Mouse (Mus musculus) MEL (cell line): ENCODE results near the gene Ier3. TPM values are rescaled to one million over a fixed set of nuclear protein-coding genes. Genes with fewer than 3 reads are reported as not detected.

Experiments
- DNase-seq: peaks from one replicate; pipeline ENCODE4 v3.0.0; 2011; ENCODE audit warnings: low read depth, low spot score
- H3K27ac ChIP-seq: 2 replicates; pipeline ENCODE4 v1.5.1; 2012; ENCODE audit warnings: low read depth, mild to moderate bottlenecking, control low read depth, low read length, moderate library complexity; ENCODE audit not compliant: control insufficient read depth
- H3K27me3 ChIP-seq, 2 experiments: fragments of 150-350 bp in 1 of 2; sonication (generic) in 1 of 2; 2 replicates each; pipeline ENCODE4 v1.6.1; 2012; ENCODE audit warnings: low read length in 2 of 2, mild to moderate bottlenecking in 2 of 2, improper control_type of control experiment in 1 of 2, moderate library complexity in 1 of 2; ENCODE audit not compliant: insufficient read depth in 2 of 2, control insufficient read depth in 1 of 2
- H3K36me3 ChIP-seq, 2 experiments: 2 replicates each; pipeline ENCODE4 v1.6.1; 2012 to 2014; ENCODE audit warnings: low read length in 2 of 2, improper control_type of control experiment in 1 of 2, inconsistent platforms in 1 of 2, mild to moderate bottlenecking in 1 of 2; ENCODE audit not compliant: insufficient read depth in 2 of 2, control insufficient read depth in 1 of 2
- H3K4me1 ChIP-seq, 2 experiments: fragments of 150-350 bp in 1 of 2; sonication (generic) in 1 of 2; 2 replicates each; pipeline ENCODE4 v1.6.1; 2012; ENCODE audit warnings: low read length in 2 of 2, improper control_type of control experiment in 1 of 2, mild to moderate bottlenecking in 1 of 2; ENCODE audit not compliant: insufficient read depth in 2 of 2, control insufficient read depth in 1 of 2
- H3K4me3 ChIP-seq, 2 experiments: fragments of 150-350 bp in 1 of 2; sonication (generic) in 1 of 2; 2 replicates each; pipeline ENCODE4 v1.5.1; 2012; ENCODE audit warnings: low read depth in 2 of 2, low read length in 2 of 2, mild to moderate bottlenecking in 2 of 2, moderate library complexity in 2 of 2, control low read depth in 1 of 2, improper control_type of control experiment in 1 of 2; ENCODE audit not compliant: control insufficient read depth in 1 of 2, insufficient read depth in 1 of 2
- H3K79me2 ChIP-seq: 2 replicates; pipeline ENCODE4 v1.6.1; 2012; ENCODE audit warnings: mild to moderate bottlenecking, low read length, moderate library complexity; ENCODE audit not compliant: control insufficient read depth, poor library complexity, insufficient read depth
- H3K9ac ChIP-seq: 2 replicates; pipeline ENCODE4 v1.6.1; 2012; ENCODE audit warnings: low read depth, mild to moderate bottlenecking, control low read depth, low read length, moderate library complexity; ENCODE audit not compliant: control insufficient read depth, poor library complexity, severe bottlenecking
- H3K9me3 ChIP-seq: fragments of 150-350 bp; sonication (generic); replicated peaks from 2 replicates; pipeline ENCODE4 v1.6.1; 2012; ENCODE audit warnings: mild to moderate bottlenecking, low read length, improper control_type of control experiment, moderate library complexity; ENCODE audit not compliant: insufficient read depth
- BHLHE40 ChIP-seq: IDR thresholded peaks from 2 replicates; pipeline ENCODE4 v1.6.1; 2012; ENCODE audit warnings: low read depth, mild to moderate bottlenecking, inconsistent platforms, low read length, improper control_type of control experiment, borderline replicate concordance
- CHD1 ChIP-seq: IDR thresholded peaks from 2 replicates; pipeline ENCODE4 v1.6.1; 2012; ENCODE audit warnings: low read depth, mild to moderate bottlenecking, inconsistent platforms, low read length, improper control_type of control experiment
- CTCF ChIP-seq, 3 experiments: IDR thresholded peaks in 2 of 3; conservative IDR thresholded peaks in 1 of 3; 2 replicates each; pipeline ENCODE4 v1.5.1; 2011 to 2012; ENCODE audit warnings: low read length in 3 of 3, low read depth in 2 of 3, mild to moderate bottlenecking in 2 of 3, improper control_type of control experiment in 1 of 3, inconsistent platforms in 1 of 3, mixed read lengths in 1 of 3, moderate library complexity in 1 of 3; ENCODE audit not compliant: control insufficient read depth in 1 of 3, insufficient read depth in 1 of 3, poor library complexity in 1 of 3, severe bottlenecking in 1 of 3
- E2F4 ChIP-seq: IDR thresholded peaks from 2 replicates; pipeline ENCODE4 v1.6.1; 2011; ENCODE audit warnings: low read depth, low read length, improper control_type of control experiment, borderline replicate concordance
- ELF1 ChIP-seq: IDR thresholded peaks from 2 replicates; pipeline ENCODE4 v1.6.1; 2014; ENCODE audit warnings: low read depth, mild to moderate bottlenecking, inconsistent platforms, low read length, improper control_type of control experiment, moderate library complexity
- EP300 ChIP-seq, 2 experiments: IDR thresholded peaks; 2 replicates each; pipeline ENCODE4 v1.6.1; 2011; ENCODE audit warnings: improper control_type of control experiment in 2 of 2, low read length in 2 of 2, low read depth in 1 of 2, mild to moderate bottlenecking in 1 of 2
- ETS1 ChIP-seq: IDR thresholded peaks from 2 replicates; pipeline ENCODE4 v1.6.1; 2012; ENCODE audit warnings: low read depth, mild to moderate bottlenecking, inconsistent platforms, low read length, improper control_type of control experiment, moderate library complexity
- GABPA ChIP-seq: IDR thresholded peaks from 2 replicates; pipeline ENCODE4 v1.6.1; 2012; ENCODE audit warnings: low read depth, mild to moderate bottlenecking, inconsistent platforms, low read length, improper control_type of control experiment, moderate library complexity
- HCFC1 ChIP-seq: IDR thresholded peaks from 2 replicates; pipeline ENCODE4 v1.6.1; 2012; ENCODE audit warnings: low read depth, mild to moderate bottlenecking, inconsistent platforms, low read length, improper control_type of control experiment, moderate library complexity
- JUND ChIP-seq: IDR thresholded peaks from 2 replicates; pipeline ENCODE4 v1.6.1; 2011; ENCODE audit warnings: low read depth, mild to moderate bottlenecking, improper control_type of control experiment, low read length
- MAFK ChIP-seq: IDR thresholded peaks from 2 replicates; pipeline ENCODE4 v1.6.1; 2011; ENCODE audit warnings: low read depth, mild to moderate bottlenecking, low read length, improper control_type of control experiment, borderline replicate concordance
- MAX ChIP-seq: IDR thresholded peaks from 2 replicates; pipeline ENCODE4 v1.6.1; 2011; ENCODE audit warnings: low read length, improper control_type of control experiment
- MAZ ChIP-seq: IDR thresholded peaks from 2 replicates; pipeline ENCODE4 v1.6.1; 2012; ENCODE audit warnings: low read depth, mild to moderate bottlenecking, inconsistent platforms, low read length, improper control_type of control experiment
- MXI1 ChIP-seq: IDR thresholded peaks from 2 replicates; pipeline ENCODE4 v1.6.1; 2011; ENCODE audit warnings: mild to moderate bottlenecking, low read depth, low read length, improper control_type of control experiment
- MYB ChIP-seq: IDR thresholded peaks from 2 replicates; pipeline ENCODE4 v1.6.1; 2011; ENCODE audit warnings: mild to moderate bottlenecking, low read depth, low read length, improper control_type of control experiment
- MYC ChIP-seq: IDR thresholded peaks from 2 replicates; pipeline ENCODE4 v1.6.1; 2011; ENCODE audit warnings: low read depth, mild to moderate bottlenecking, low read length, improper control_type of control experiment, moderate library complexity
- NELFE ChIP-seq: IDR thresholded peaks from 2 replicates; pipeline ENCODE4 v1.6.1; 2011; ENCODE audit warnings: low read depth, low read length, improper control_type of control experiment
- POLR2A ChIP-seq, 2 experiments: IDR thresholded peaks; 2 replicates each; pipeline ENCODE4 v1.6.1; 2011 to 2012; ENCODE audit warnings: low read length in 2 of 2, mild to moderate bottlenecking in 2 of 2, control low read depth in 1 of 2, improper control_type of control experiment in 1 of 2, low read depth in 1 of 2, moderate library complexity in 1 of 2; ENCODE audit not compliant: control insufficient read depth in 1 of 2, insufficient read depth in 1 of 2, poor library complexity in 1 of 2
- POLR2AphosphoS2 ChIP-seq: IDR thresholded peaks from 2 replicates; pipeline ENCODE4 v1.6.1; 2011; ENCODE audit warnings: low read length, improper control_type of control experiment
- POLR2AphosphoS5 ChIP-seq: IDR thresholded peaks from 2 replicates; pipeline ENCODE4 v1.6.1; 2012; ENCODE audit warnings: low read depth, borderline replicate concordance, mild to moderate bottlenecking, inconsistent platforms, low read length, moderate library complexity, mixed read lengths
- RAD21 ChIP-seq: IDR thresholded peaks from 2 replicates; pipeline ENCODE4 v1.6.1; 2011; ENCODE audit warnings: mild to moderate bottlenecking, low read depth, low read length, improper control_type of control experiment
- RCOR1 ChIP-seq: IDR thresholded peaks from 2 replicates; pipeline ENCODE4 v1.6.1; 2012; ENCODE audit warnings: low read depth, mild to moderate bottlenecking, inconsistent platforms, low read length, improper control_type of control experiment
- SIN3A ChIP-seq: IDR thresholded peaks from 2 replicates; pipeline ENCODE4 v1.6.1; 2012; ENCODE audit warnings: low read length, improper control_type of control experiment, inconsistent platforms
- SMC3 ChIP-seq: IDR thresholded peaks from 2 replicates; pipeline ENCODE4 v1.6.1; 2011; ENCODE audit warnings: low read depth, low read length, improper control_type of control experiment
- TAL1 ChIP-seq: IDR thresholded peaks from 2 replicates; pipeline ENCODE4 v1.6.1; 2012; ENCODE audit warnings: mild to moderate bottlenecking, inconsistent platforms, low read length, moderate library complexity, mixed read lengths
- TBP ChIP-seq: IDR thresholded peaks from 2 replicates; pipeline ENCODE4 v1.8.0; 2011; ENCODE audit warnings: low read depth, low read length, improper control_type of control experiment
- TCF12 ChIP-seq: IDR thresholded peaks from 2 replicates; pipeline ENCODE4 v1.6.1; 2014; ENCODE audit warnings: low read depth, mild to moderate bottlenecking, inconsistent platforms, low read length, improper control_type of control experiment, moderate library complexity
- UBTF ChIP-seq: IDR thresholded peaks from 2 replicates; pipeline ENCODE4 v1.6.1; 2012; ENCODE audit warnings: low read depth, mild to moderate bottlenecking, inconsistent platforms, low read length, improper control_type of control experiment, moderate library complexity, borderline replicate concordance; ENCODE audit not compliant: insufficient read depth
- USF1 ChIP-seq: IDR thresholded peaks from 2 replicates; pipeline ENCODE4 v1.6.1; 2014; ENCODE audit warnings: low read depth, mild to moderate bottlenecking, inconsistent platforms, low read length, improper control_type of control experiment, moderate library complexity
- USF2 ChIP-seq, 2 experiments: IDR thresholded peaks; 2 replicates each; pipeline ENCODE4 v1.6.1; 2011 to 2012; ENCODE audit warnings: improper control_type of control experiment in 2 of 2, low read length in 2 of 2, borderline replicate concordance in 1 of 2, inconsistent platforms in 1 of 2, low read depth in 1 of 2, mild to moderate bottlenecking in 1 of 2; ENCODE audit not compliant: insufficient read depth in 1 of 2
- ZMIZ1 ChIP-seq: IDR thresholded peaks from 2 replicates; pipeline ENCODE4 v1.6.1; 2012; ENCODE audit warnings: low read depth, mild to moderate bottlenecking, inconsistent platforms, low read length, improper control_type of control experiment, moderate library complexity
- ZNF384 ChIP-seq: IDR thresholded peaks from 2 replicates; pipeline ENCODE4 v1.6.1; 2012; ENCODE audit warnings: low read depth, mild to moderate bottlenecking, inconsistent platforms, low read length, improper control_type of control experiment
- polyA plus RNA-seq, 2 experiments: library from polyadenylated mRNA; stranded (reverse) in 1 of 2; unstranded in 1 of 2; fragments of >175 nt in 1 of 2; fragments of >200 nt in 1 of 2; gene quantifications; 2 replicates each; pipeline versions ENCODE4 v1.2.1 to v1.2.4; 2012; ENCODE audit warnings: low replicate concordance in 2 of 2, low read depth in 1 of 2; ENCODE audit not compliant: insufficient read length in 2 of 2, insufficient read depth in 1 of 2, missing spikeins in 1 of 2
- total RNA-seq: library from RNA; depleted of rRNA; stranded (reverse); fragments of 300-350 nt; gene quantifications from 2 replicates; pipeline ENCODE4 v1.2.3, GENCODE M21; 2012

Gene Ier3
- total and polyA plus RNA-seq, 3 experiments = 5.5 to 12.2 TPM; not detected in 1

GRCm38 (mm10) chr17:35822964-35823937 lies 1.8 kb downstream of the Ier3 start, which contains the start of gene Flot1:
Flot1 (plus strand) TSS chr17:35823230.
- peak; percentile 97 for DNase-seq
- no peaks in the 10 kb centered on the region for H3K27me3 ChIP-seq
- peak within 1 kb of the TSS; percentile 94 for H3K9ac ChIP-seq
- peak within 1 kb of the TSS; percentile 57 to 90 for H3K4me3 ChIP-seq
- peak; percentile 75 for TF ChIP-seq MXI1
- TF ChIP-seq CTCF (IDR thresholded peaks at IDR 0.05 in 2 of 3, conservative IDR thresholded peaks at IDR 0.05 in 1 of 3; ENCODE audit: control insufficient read depth in 1 of 3, insufficient read depth in 1 of 3, low read depth in 2 of 3, low read length in 3 of 3, poor library complexity in 1 of 3, severe bottlenecking in 1 of 3) = no peak
- TF ChIP-seq MAZ = peak; percentile 94; the same call in 1 of the 2 replicates
- TF ChIP-seq UBTF = no peak
- TF ChIP-seq USF1 = no peak
- TF ChIP-seq SIN3A = peak; percentile 85
- peak; percentile 20 to 70; a peak in 2 of 4 replicates for TF ChIP-seq POLR2A (IDR thresholded peaks at IDR 0.05; ENCODE audit: control insufficient read depth in 1 of 2, insufficient read depth in 1 of 2, low read depth in 1 of 2, low read length in 2 of 2, poor library complexity in 1 of 2)
- no peak for TF ChIP-seq JUND
- 0 out of 2 replicates have a peak, but pooled peaks have one; percentile 58 for TF ChIP-seq GABPA
- TF ChIP-seq RAD21 = no peak
- TF ChIP-seq CHD1 = no peak
- no peak for TF ChIP-seq USF2 (IDR thresholded peaks at IDR 0.05; ENCODE audit: borderline replicate concordance in 1 of 2, insufficient read depth in 1 of 2, low read depth in 1 of 2, low read length in 2 of 2)
- peak; percentile 85 for TF ChIP-seq ETS1
- 0 out of 2 replicates have a peak, but pooled peaks have one; percentile 49 for TF ChIP-seq MYB
- TF ChIP-seq MAFK = peak; percentile 56; the same call in 1 of the 2 replicates
- peak in 1 of 2 experiments; percentile 79; a peak in 3 of 4 replicates for TF ChIP-seq EP300 (IDR thresholded peaks at IDR 0.05; ENCODE audit: low read depth in 1 of 2, low read length in 2 of 2)
- TF ChIP-seq SMC3 = no peak
- peak; percentile 63 for TF ChIP-seq NELFE
- no peak for TF ChIP-seq E2F4
- peak; percentile 82 for TF ChIP-seq ZMIZ1
- no peak for TF ChIP-seq TBP
- peak; percentile 52; the same call in 1 of the 2 replicates for TF ChIP-seq ELF1
- peak; percentile 63 for TF ChIP-seq HCFC1
- TF ChIP-seq TCF12 = 0 out of 2 replicates have a peak, but pooled peaks have one; percentile 49
- TF ChIP-seq MYC = 0 out of 2 replicates have a peak, but pooled peaks have one; percentile 42
- no peak for TF ChIP-seq POLR2AphosphoS5
- TF ChIP-seq POLR2AphosphoS2 = peak; percentile 85
- TF ChIP-seq TAL1 = 0 out of 2 replicates have a peak, but pooled peaks have one; percentile 18
- no peak for TF ChIP-seq BHLHE40
- TF ChIP-seq ZNF384 = no peak
- 0 out of 2 replicates have a peak, but pooled peaks have one; percentile 29 for TF ChIP-seq RCOR1
- TF ChIP-seq MAX = peak; percentile 23; the same call in 1 of the 2 replicates
- H3K27ac ChIP-seq = peak within 1 kb of the TSS; percentile 87
- peaks cover 2 to 20% of the 10 kb centered on the region in 2 experiments; a peak in 2 of 4 replicates for H3K4me1 ChIP-seq
- peaks cover 11% of the 10 kb centered on the region for H3K79me2 ChIP-seq
- peaks cover 4 to 13% of the 10 kb centered on the region in 2 experiments; a peak in 3 of 4 replicates for H3K36me3 ChIP-seq
- H3K9me3 ChIP-seq = no peaks in the 10 kb centered on the region
